Mouse (Mus musculus): ENCODE measurements at regions not wholly inside any gene's neighbourhood (a gene's known extent, or its start where the extent isn't known, plus 50 kb on each side); places are given as distances from the start of the nearest gene placed in this dataset.

DNA sequence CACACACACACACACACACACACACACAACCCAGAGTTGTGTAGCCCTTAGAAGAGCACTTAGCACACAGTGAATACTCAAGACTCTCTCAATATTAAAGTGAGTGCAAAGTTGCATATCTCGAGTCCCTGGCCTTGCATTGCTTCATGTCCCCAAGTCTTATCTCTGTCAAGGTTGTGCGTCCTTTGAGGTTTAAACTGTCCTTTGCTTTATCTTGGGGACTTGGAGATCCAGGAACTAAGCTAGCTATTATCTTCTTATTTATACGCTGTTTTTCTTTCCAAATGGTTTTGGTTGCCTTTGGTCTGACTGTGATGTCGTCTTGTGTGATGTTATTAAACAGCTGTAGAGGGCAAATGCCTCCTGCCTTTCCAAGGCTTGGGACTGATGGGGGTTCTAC, 89.2 kb upstream of the Cxcr4 start:
- TF ChIP-seq CTCF (IDR thresholded peaks at IDR 0.05; ENCODE audit: low read depth, low read length) (no peak), POLR2A (IDR thresholded peaks at IDR 0.05; ENCODE audit: extremely low read depth, insufficient read depth, low read length) (no peak)

Data from liver, adult 2 months (tissue).